Mouse (Mus musculus) olfactory bulb, adult 2 months (tissue): Measurements from ENCODE around the gene Lpar6.

Experiments
- CTCF ChIP-seq: fragments of 200-500 bp; IDR thresholded peaks from 2 replicates; pipeline ENCODE4 v1.5.1; 2012; ENCODE audit warnings: low read depth, mild to moderate bottlenecking, low read length, moderate library complexity; ENCODE audit not compliant: insufficient read depth
- POLR2A ChIP-seq: fragments of 200-500 bp; IDR thresholded peaks from 2 replicates; pipeline ENCODE4 v1.6.1; 2012; ENCODE audit warnings: mild to moderate bottlenecking, low read depth, low read length, moderate library complexity; ENCODE audit not compliant: insufficient read depth

DNA sequence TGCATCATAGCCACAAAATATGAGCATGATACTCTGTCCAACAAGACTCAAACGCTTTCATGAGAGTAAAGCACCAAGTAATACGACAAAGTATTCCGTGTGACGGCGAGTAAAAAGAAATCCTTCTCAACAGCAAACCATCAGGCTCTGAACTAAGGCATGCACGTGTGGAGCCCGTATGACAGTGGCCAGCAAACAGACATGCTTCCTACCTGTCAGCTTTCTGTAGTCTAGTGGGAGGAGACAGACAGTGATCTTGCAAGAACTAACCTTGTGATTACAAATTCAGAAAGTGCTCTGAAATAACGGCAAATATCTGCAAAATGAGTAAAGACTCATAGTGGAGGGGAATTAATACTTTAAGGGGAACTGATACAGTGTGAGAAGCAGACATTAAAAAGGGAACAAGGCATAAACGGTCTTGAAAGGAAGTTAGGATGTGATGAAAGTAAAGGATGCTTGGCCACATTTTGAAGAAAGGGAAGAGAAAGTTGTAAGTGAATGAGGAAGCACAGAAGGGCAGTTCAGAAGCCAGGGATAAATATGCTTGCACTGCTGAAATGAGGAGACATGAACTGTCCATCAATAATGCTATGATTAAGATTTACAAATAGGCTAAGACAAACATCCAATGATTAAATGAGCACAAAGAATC, 15.3 kb upstream of the Lpar6 start:
- no peak for TF ChIP-seq CTCF
- TF ChIP-seq POLR2A = no peak
